Mouse (Mus musculus) brain, embryonic 18.5 days (tissue): ENCODE measurements at regions not wholly inside any gene's neighbourhood (a gene's known extent, or its start where the extent isn't known, plus 50 kb on each side); places are given as distances from the start of the nearest gene placed in this dataset.

Experiments
- DNase-seq: peaks from one replicate; pipeline ENCODE4 v3.0.0-alpha.2; 2012; ENCODE audit warnings: low read depth, low spot score

- DNase-seq: no peak
Measured at GRCm38 (mm10) chr2:61354104-61354503, 224.3 kb upstream of the Tank start.

- DNase-seq: no peak
Measured at GRCm38 (mm10) chr2:61347451-61347850, 230.9 kb upstream of the Tank start.

- DNase-seq: no peak
Measured at GRCm38 (mm10) chr2:61346012-61346760, 232.2 kb upstream of the Tank start.

GRCm38 (mm10) chr2:61345311-61345710 is 233.1 kb upstream of the Tank start:
- no peak for DNase-seq

- peak; percentile 55 for DNase-seq
Measured at GRCm38 (mm10) chr2:61344556-61345131, 233.7 kb upstream of the Tank start.

- no peak for DNase-seq
Measured at GRCm38 (mm10) chr2:61341254-61341653, 237.1 kb upstream of the Tank start.

GRCm38 (mm10) chr2:61319226-61319625 is 259.2 kb upstream of the Tank start:
- DNase-seq: no peak

GRCm38 (mm10) chr2:61310405-61310804 is 268.0 kb upstream of the Tank start:
- peak; percentile 20 for DNase-seq

GRCm38 (mm10) chr2:61309219-61309618 is 269.2 kb upstream of the Tank start:
- DNase-seq: no peak

GRCm38 (mm10) chr2:61297135-61297534 is 281.2 kb upstream of the Tank start:
- no peak for DNase-seq

- no peak for DNase-seq
Measured at GRCm38 (mm10) chr2:61296606-61297005, 281.8 kb upstream of the Tank start.

GRCm38 (mm10) chr2:61295261-61295964 is 283.0 kb upstream of the Tank start:
- DNase-seq: no peak

- no peak for DNase-seq
Measured at GRCm38 (mm10) chr2:61288246-61288645, 290.1 kb upstream of the Tank start.

- DNase-seq: no peak
Measured at GRCm38 (mm10) chr2:61284706-61285105, 293.7 kb upstream of the Tank start.

GRCm38 (mm10) chr2:61283829-61284601 is 294.4 kb upstream of the Tank start:
- DNase-seq: no peak

GRCm38 (mm10) chr2:61272721-61273120 is 305.7 kb upstream of the Tank start:
- no peak for DNase-seq

GRCm38 (mm10) chr2:61267706-61268105 is 304.7 kb upstream of the Rbms1 start:
- no peak for DNase-seq

GRCm38 (mm10) chr2:61250068-61250800 is 287.2 kb upstream of the Rbms1 start:
- DNase-seq: no peak

- DNase-seq: no peak
Measured at GRCm38 (mm10) chr2:61247956-61248355, 285.0 kb upstream of the Rbms1 start.

GRCm38 (mm10) chr2:61247336-61247735 is 284.3 kb upstream of the Rbms1 start:
- DNase-seq: no peak

GRCm38 (mm10) chr2:61246691-61247258 is 283.8 kb upstream of the Rbms1 start:
- no peak for DNase-seq
